Mouse (Mus musculus) E14TG2a.4 (cell line): ENCODE measurements at regions not wholly inside any gene's neighbourhood (a gene's known extent, or its start where the extent isn't known, plus 50 kb on each side); places are given as distances from the start of the nearest gene placed in this dataset.

Experiments used
- CTCF ChIP-seq: conservative IDR thresholded peaks from 2 replicates; pipeline ENCODE4 v1.5.1; 2014; ENCODE audit warnings: low read length
- POU5F1 ChIP-seq: IDR thresholded peaks from 2 replicates; pipeline ENCODE4 v1.6.1; 2014; ENCODE audit warnings: low read length, borderline replicate concordance

DNA sequence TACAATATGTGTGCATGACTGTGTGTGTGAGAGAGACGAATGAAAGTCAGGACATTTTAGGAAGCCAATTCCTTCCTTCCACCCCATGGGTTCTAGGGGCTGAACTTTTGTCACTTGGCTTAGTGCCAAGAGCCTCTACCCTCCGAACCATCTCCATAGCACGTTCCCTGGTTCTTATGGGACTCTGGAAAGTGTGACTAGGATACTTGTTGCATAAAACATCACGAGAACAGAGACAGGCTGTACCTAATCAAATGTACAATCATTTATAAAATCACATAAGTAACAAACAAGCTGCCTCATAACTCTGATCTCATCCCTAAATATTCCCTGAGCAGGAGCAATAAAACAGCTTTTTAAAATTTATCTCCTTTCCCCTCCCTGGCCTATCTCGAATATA is 100.8 kb downstream of the Anxa5 start:
- TF ChIP-seq CTCF (no peak), POU5F1 (no peak)
